Mouse (Mus musculus) kidney, adult 11 months (tissue): Measurements from ENCODE around the gene Lrig3.
A peak's percentile ranks its signal among the peaks of the same experiment; 100 is the strongest.

Source experiments
- DNase-seq: peaks from one replicate; pipeline ENCODE4 v3.0.0; 2022

Lrig3 gene

DNA sequence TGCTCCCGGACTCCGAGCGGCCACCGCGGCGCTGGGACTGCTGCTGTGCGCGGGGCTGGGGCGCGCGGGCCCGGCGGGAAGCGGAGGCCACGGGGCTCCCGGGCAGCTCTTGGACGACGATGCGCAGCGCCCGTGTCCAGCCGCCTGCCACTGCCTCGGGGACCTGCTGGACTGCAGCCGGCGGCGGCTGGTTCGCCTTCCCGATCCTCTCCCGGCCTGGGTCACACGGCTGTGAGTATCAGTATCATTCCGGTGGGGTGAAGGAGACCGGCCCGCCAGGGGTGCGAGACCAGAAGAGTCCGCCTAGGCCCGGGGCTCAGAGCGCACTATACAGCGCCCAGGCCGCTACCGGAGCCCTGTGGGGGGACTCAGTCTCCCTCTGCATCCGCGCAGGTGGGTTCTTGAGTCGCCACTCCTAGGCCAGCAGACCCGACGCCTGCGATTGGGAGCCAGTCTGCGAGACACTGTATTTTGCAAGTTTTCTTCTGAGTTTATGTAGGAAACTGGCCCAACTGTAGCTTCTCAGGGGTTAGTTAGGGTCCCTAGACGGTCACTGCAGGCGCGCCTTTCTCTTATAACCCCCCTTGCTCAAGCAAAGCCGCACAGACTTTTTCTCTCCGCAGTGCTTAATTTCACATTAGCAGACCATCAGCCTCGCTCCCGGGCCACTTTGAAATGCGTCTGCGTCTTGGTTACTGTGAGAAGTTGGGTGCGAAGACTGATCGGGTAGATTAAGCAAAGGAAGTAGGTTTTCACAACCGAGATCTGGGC lies 698 bp downstream of the Lrig3 start:
- DNase-seq, result peak; percentile 33

DNA sequence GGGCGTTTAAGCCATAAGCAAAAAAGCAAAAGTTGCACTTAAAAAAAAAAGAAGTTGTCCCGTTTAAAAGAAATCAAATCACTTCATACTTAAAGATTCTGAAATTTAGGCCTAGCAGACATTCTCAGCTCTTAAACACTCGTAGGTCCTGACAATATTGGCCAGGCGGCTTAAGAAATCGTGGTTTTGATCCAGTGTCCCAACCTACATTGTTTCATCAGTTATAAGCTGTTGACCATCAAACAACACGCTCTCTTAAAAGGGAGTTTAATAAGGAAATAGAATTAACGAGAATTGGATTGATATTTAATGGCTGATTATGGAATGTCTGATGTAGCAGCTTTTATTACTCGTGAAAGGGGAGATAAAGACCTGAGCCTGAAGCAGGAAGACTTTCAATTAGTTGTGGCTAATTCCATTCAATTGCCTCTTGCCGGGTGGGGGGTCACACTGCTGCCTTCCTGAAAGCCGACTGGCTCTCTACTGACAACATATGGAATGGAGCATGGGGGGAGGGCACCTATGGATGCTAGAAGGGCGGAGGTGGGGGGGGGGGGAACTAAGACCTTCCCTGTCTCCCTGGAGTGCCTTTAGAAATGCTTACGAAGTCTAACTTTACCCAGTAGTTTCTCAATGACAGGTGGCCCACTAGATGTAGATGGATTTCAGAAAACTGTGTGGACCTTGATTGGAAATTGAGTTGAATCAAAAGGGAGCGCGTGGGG lies 1.6 kb downstream of the Lrig3 start:
- DNase-seq, result no peak

DNA sequence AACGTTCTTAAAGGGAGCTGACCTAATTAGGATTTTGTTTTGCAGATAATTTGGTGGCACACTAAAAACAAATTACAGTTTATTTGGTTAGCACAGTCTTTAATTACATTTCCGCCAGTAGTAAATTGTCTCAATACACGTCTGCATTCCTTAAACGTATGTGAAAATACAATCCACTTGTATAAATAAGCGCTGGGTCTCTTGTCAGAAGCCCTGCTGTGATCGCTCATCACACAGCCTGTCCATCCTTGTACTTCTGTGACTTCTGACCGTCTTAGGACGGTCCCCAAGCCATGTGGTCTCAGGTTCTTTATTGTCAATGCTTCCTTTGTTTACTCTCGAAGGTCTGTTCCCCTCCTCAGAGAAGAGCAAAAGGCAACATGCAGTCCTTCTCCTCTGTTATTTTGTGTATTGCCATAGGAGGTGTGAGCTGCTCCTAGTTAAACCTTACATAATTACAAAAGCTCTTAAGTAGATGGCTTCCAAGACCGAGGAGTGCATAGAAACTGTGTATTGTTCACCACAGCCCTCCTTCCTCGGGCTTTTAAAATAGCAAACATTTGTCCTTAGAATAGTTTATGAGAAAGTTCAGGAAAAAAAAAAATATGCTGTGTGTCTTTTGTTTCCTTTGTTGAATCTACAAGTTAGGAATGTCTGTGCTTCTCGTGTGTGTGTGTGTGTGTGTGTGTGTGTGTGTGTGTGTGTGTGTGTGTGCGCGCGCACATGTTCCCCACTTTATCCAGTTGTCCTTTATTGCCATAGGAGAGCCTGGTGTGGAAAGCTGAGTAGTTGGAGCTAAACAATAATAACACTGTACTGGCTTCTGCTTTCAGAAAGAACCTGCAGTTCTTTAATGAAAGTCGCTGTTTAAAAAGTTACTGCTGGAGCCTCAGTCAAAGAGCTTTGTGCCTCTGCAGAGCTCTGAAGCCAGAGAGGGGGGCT lies 2.5 kb downstream of the Lrig3 start:
- DNase-seq, result no peak

DNA sequence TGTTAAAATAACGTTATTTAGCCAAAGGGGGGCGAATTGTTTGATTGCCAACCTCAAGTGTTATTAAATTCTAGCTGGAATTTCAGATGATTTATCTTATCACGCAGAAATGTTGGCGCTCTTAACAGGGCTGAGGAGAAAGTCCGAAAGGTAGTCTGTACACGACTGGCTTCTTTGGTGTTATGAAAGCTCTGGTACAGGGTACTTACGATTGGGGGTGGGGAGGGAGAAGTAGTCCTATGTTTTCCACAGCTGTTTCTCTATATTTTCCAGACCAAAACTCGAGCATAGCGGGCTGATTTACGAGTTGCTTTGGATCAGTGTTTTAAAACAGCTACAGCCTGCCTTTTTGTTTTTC lies 3.1 kb downstream of the Lrig3 start:
- peak; percentile 38 for DNase-seq

DNA sequence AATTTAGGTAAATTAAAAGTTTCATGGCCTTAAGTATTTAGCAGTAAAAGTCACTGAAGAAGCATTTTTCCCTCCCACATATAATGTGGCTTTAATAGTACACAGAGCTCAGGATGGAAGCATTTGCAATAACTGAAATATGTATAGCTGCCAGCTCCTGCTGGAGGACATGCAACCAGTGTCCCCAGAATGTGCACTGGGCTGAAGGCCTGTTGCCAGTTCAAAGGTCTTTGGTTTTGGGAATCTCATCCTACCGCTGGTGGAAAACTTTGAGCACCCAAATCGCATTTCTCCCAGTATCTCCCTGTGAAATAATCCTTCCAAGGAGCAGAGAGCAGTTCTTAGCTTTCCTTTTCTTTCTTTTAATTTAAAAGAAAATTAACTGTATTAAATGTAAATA lies 4.1 kb downstream of the Lrig3 start:
- no peak for DNase-seq

DNA sequence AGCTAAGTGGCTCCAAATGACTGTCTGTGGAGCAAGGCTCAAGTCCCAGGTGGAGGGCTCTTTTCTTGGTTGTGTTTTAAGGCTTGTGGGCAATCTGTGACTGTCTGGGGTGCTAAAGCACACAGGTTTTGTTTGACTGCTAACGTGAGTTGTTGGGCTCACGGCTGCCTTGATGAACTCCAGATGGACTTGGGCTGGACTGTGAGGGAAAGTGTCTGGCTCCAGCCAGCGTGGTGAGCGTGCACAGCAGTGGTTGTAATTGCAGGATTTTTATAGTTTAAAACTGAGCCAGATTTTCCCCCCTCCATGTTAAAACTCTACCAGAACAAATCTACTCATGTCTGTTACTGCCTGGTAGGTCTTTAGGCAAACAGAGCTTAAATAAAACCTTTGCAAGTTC lies 4.5 kb downstream of the Lrig3 start:
- no peak for DNase-seq

DNA sequence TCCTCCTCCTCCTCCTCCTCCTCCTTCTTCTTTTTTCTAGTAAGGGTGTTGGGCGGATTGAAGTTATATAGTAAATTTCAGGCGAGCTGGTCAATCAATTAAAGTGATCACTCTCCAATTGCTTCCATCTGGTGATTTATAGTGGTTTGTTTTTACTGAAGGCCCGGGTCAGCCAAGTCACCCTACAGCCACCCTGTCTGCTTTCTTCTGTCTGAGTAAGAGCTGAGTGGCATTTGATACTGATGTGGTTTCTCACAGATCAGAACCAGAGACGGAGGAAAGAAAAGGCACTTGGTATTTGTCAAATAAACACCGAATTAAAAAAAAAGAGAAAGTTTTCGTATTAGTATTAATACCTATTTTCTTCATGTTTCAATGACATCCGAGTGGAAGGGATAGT lies 7.8 kb downstream of the Lrig3 start:
- DNase-seq, result no peak

DNA sequence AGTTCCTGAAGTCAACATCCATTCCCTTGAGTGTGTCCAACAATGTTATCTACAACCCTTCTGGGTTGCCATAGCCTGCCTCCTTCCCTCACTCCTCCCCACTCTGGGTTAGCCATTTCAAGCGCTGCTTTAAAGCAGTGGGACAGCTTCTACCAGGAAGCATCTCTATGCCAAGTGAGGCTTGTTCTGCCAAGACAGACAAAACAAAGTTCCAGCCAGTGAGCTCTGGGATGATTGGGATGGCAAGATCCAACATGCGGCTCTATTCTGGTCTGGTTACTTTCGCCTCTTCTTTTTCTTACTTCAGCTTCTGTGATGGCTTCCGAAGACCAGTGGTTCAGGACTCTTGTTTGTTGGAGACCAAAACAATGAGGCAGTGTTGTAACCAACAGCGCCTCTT lies 16.0 kb downstream of the Lrig3 start:
- DNase-seq, result no peak

DNA sequence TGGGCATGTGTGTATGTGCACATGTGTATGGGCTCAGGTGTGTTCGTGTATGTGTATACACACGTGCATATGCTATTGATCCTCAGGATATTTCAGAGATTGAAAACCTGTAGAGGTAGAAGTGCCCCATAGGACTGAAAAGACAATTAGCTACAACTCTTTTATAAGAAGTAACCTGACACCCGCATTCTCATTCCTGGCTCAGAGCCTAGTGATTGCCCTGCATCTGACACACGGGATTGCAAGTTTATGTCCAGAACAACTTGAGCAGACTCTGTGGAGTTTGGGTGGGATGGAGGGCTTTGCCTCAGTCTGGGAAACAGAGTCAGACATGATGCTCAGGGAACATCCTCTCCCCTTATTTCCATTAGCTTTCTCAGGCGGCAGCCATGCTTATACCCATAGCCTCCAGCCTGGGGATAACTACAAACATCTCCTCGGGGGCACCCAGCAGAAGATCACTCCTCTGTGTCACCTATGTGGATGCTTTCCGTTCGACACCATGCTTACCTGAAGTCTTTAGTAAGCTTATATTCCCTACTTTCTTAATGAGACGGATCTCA lies 18.6 kb downstream of the Lrig3 start:
- no peak for DNase-seq

DNA sequence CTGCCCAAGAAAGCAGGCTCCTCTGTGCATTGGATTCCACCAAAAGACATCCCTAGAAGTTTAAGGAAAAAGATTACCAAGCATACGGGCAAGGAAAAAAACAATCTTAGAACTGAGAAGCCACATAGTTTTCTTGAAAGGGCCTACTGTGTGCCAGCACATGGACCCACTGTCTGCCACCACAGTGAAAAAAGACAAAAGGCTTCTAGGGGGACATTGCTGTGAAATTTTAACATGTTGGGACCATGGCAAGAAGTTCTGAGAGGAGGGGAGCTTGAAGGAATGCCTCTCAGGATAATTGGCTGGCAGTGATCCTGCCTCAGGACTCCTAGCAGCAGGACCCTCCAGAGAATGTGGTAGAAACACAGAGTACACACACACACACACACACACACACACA lies 19.8 kb downstream of the Lrig3 start:
- no peak for DNase-seq

DNA sequence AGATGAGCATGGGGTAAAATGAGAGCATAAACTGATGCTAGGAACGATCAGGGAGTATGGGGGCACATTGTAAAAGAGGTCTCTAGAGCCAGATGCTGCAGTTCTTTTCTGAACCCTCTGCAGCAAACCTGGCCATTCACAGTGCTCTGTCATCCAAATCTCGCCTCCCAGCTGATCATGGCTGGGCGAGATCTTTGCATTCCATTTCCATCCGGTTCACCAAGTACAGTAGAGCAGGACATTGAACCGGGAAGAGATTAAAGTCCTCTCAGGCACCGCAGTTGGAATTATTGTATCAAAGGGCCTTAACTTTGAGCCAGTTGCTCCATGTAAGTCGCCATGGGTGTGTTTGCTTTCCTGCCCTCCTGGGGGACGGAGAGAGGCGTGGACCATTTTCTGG lies 20.5 kb downstream of the Lrig3 start:
- peak; percentile 34 for DNase-seq

DNA sequence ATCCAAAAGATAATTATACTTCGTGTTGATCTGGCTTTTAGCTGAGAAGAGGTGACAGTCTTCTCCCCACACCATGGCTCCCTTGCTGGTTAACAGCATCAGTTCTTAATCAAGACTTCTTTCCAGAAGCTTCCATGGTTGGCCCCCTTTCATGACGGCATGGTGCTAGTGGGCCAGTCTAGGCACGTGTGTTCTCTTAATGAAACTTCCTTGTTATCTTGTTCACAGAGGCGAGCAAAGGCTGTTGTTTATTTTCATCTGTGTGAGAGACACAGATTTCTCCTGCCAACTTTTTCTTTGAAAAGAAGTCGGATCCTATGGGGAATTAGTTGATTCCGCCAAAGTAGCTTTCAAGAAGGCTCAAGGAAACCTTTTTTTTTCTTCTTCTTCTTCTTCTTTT lies 21.3 kb downstream of the Lrig3 start:
- no peak for DNase-seq

DNA sequence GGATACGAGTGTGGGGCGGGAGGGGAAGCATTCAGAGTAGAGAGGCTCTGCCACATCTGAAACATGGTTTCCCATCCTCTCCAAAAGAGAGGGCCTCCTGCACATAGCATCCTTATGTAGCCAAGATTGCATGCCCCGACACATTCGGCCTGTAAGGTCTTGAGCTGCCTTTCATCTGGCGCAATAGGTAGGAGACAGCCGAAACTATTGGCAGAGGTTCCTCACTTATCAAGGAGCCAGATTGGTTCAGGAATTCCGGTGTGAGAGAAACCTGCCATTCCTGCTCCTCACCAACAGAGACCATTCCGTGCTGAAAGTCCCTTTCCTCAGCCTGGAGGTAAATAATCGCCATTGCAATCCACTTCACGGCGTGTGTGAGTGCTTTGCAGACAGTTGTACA lies 22.1 kb downstream of the Lrig3 start:
- DNase-seq, result no peak

DNA sequence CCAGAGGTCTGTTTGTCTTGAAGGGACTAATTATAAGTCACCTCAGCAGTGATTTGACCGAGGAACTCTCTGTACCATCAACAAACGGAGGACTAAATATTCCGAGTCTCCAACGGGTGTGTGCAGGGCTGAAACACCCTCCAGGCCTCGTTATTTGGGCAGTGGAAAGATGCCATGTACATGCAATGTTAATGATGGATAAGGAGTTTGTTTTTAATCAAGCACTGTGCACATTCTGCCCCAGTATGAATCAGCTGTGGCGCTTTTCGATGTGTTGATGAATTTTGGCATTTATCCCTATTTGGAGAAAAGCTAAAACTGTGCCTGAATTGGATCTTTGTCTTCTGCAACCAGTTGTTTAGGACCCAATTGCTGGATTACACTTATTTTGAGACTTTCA lies 23.9 kb downstream of the Lrig3 start:
- DNase-seq, result no peak

DNA sequence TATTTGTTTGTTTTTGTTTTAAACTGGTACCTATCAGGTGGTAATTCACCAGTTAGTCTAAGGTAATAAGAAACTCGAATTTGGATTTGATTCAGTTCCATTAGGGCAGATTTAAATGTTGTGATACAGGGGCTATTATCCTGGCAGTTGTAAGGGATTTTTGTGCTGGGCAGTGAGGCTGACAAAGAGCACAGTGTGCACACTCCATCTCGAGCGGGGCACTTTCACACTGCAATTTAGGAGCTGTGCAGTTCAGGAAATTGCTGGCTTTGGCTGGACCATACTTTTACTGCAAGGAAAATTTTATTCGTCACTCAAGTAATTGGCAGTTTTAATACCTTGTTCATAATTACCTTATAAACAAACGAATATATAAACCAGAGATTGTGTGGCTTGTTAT lies 24.4 kb downstream of the Lrig3 start:
- no peak for DNase-seq

DNA sequence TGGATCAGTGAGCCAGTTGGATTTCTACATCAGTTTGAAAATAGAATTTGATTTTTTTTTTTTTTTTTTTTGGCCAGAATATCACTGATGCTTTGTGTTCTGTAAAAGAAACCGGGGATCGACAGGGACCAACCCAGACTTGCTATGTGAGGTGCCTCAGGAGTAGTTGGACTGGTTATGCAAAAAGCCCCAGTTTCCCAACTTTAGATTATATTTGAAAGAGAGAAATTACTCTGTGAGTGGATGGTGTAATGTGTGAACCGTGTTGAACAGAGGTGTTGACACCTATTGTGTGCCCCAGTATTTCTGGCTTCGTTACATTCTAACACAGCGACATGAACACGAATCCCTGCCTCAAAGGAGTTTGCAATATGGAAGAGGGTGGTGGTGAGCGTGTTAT lies 25.9 kb downstream of the Lrig3 start:
- DNase-seq, result no peak

DNA sequence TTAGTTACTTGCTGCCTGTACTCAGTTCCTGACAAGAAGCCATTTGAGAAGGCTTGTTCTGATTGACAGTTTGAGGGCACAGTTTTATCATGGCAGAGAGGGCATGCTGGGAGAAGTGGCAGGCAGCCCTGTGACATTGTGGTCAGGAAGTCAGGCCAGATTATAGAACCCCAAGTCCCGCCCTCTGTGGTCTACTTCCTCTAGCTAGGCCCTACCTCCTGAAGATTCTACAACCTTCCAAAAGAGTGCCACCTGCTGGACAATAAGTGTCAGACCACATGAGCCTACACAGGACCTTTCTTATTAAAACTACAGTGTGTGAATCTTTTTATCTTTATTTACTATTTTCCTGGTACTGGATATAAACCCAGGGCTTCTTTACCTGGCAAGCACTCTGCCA lies 28.9 kb downstream of the Lrig3 start:
- DNase-seq, result peak; percentile 48

DNA sequence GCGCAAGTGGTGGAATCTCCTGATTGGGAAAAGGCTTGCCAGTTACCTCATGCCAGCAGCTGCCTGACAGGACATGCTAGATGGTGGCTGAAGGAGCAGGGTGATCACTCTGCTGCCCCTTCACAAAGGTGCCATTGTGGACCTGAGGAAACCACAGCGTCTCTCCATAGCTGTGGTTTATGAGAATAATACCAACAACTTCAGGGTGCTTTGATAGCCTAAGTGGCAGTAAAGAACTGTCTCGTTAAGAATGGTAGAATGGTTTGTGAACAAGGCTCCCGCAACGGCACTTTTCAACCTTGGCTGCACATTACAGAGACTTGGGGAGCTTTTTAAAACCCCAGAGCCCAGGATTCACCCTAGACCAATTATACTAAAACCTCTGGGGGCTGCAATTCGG lies 29.7 kb downstream of the Lrig3 start:
- DNase-seq, result no peak

DNA sequence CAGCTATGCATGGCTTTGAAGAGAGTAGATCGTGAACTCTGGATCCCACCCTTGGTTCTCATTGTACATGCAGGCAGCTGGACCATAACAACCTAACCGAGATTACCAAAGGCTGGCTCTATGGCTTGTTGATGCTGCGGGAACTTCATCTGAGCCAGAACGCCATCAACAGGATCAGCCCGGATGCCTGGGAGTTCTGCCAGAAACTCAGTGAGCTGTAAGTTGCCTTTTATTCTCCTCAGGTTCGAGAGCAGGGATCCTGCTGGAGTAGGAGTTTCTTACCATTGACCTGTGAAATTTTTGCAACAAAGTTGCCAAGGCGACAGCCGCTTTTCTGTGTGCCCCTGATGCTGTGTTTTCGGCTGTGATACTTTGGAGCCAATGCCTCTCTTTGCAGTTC lies 31.0 kb downstream of the Lrig3 start:
- DNase-seq, result peak; percentile 31

DNA sequence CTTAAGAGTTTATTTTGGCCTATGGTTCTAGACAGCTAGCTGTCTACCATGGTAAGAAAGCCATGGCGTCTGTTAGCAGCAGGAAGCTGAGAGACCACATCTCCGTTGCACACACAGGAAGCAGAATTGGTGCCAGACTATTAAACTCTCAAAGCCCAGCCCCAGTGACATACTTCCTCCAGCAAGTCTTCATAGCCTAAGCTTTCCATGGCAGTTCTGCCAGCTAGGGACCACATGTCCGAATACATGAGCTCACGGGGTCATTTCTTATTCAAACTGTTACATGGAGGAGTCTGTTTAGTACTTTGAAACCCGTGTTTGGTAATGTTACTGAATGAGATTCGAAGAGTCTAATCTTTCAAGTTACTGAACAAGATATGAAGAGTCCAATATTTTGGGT lies 33.6 kb downstream of the Lrig3 start:
- DNase-seq, result no peak

DNA sequence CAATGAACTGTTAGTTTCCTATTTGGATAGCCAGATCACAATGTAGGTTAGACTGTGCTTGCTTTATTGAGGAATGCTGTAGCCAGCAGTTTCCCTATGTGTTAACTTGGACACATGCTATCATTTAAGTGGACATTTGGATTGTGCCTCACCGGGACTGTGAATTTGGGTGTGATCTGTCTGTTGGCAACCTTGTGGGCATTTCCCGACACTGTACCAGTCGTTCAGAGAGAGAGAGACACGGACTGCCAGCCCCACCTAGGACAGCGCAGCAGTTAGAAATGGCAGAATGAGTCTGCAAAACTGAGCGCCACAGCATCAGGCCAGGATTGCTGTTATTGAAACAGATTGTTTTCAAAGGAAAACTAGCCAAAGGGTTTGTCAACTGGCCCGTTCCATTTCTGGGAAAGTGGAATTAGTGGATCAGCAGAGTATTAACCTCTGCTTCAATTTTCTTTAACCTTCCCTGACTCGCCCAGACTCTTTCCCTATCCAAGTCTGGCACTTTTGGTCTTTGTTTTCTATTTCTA lies 35.0 kb downstream of the Lrig3 start:
- no peak for DNase-seq

DNA sequence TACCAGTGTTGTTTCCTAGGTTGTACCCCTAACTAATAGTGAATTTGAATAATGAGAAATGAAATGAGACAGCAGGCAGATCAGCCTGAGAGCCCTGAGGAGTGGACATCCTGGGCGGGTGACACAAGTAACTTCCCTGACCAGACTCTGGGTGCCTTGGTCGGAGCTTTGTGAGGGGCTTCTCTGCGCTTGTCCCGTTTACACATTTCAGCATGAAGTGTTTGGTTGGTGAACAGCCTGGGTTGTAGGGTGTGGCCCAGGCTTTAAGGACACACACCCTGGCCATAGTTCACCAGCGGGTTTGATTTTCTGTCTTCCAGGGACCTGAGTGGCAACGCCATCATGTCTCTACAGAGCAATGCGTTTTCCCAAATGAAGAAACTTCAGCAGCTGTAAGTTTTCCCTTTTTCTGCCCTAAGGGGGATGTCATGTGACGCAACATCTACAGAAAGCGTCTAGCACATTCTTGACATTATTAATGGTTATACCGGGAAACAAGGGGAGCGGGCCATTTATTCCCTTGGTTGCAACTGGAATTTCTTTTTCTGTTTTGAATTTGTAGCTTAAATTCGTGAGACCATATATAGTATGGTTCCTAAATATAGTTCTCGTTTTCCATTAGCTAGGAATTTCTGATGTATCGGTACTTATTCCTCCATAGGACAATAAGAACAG lies 36.2 kb downstream of the Lrig3 start:
- no peak for DNase-seq
